Mouse (Mus musculus) hindbrain, postnatal 0 days (tissue): ENCODE results near the gene Npr2. TPM values are rescaled to one million over a fixed set of nuclear protein-coding genes. Genes with fewer than 3 reads are reported as not detected.

Experiments
- ATAC-seq: fragments of 200-750 bp; cut with Nextera tagmentation; 2 replicates; pipeline ENCODE4 v1.8.0; 2017; ENCODE audit warnings: mild to moderate bottlenecking, moderate TSS enrichment, moderate library complexity
- DNase-seq: peaks from one replicate; pipeline ENCODE4 v3.0.0-alpha.2; 2015; ENCODE audit warnings: low spot score
- H3K27ac ChIP-seq: fragments of 300-500 bp; sonication (generic); 2 replicates; pipeline ENCODE4 v1.5.1; 2014; ENCODE audit warnings: mild to moderate bottlenecking
- H3K27me3 ChIP-seq: fragments of 300-500 bp; sonication (generic); 2 replicates; pipeline ENCODE4 v1.6.1; 2014; ENCODE audit warnings: low read length, mixed read lengths; ENCODE audit not compliant: insufficient read depth
- H3K36me3 ChIP-seq: fragments of 300-500 bp; sonication (generic); 2 replicates; pipeline ENCODE4 v1.6.1; 2014; ENCODE audit warnings: low read length, mixed read lengths; ENCODE audit not compliant: insufficient read depth
- H3K4me1 ChIP-seq: fragments of 300-500 bp; sonication (generic); 2 replicates; pipeline ENCODE4 v1.6.1; 2014; ENCODE audit warnings: antibody characterized with exemption, low read length, mixed read lengths; ENCODE audit not compliant: insufficient read depth
- H3K4me2 ChIP-seq: fragments of 300-500 bp; sonication (generic); 2 replicates; pipeline ENCODE4 v1.6.1; 2014; ENCODE audit warnings: low read depth, mild to moderate bottlenecking, low read length, moderate library complexity, mixed read lengths
- H3K4me3 ChIP-seq: fragments of 300-500 bp; sonication (generic); 2 replicates; pipeline ENCODE4 v1.5.1; 2014; ENCODE audit warnings: low read length
- H3K9ac ChIP-seq: fragments of 300-500 bp; sonication (generic); replicated peaks from 2 replicates; pipeline ENCODE4 v1.6.1; 2014; ENCODE audit warnings: mild to moderate bottlenecking, low read length, moderate library complexity, mixed read lengths
- H3K9me3 ChIP-seq: fragments of 300-500 bp; sonication (generic); 2 replicates; pipeline ENCODE4 v1.6.1; 2016; ENCODE audit warnings: low read length, mixed read lengths
- CTCF ChIP-seq: IDR thresholded peaks from 2 replicates; pipeline ENCODE4 v1.5.1; 2016; ENCODE audit warnings: antibody characterized with exemption, control low read depth, low read depth
- WGBS: fragments of 180-500 bp; shearing (Covaris S2); extraction: QIAGEN DNeasy Blood & Tissue Kit; methylation state at CpG from one replicate; pipeline ENCODE4 v1.1.7; 2014; 5-methylcytosine and 5-hydroxymethylcytosine counted together
- polyA plus RNA-seq: library from polyadenylated mRNA; unstranded; fragments of >200 nt; fragmentation: Nextera tagmentation; extraction: Ambion mirVana; gene quantifications from 2 replicates; pipeline ENCODE4 v1.2.1, GENCODE M21; 2015
- total RNA-seq: library from RNA; depleted of rRNA; stranded (reverse); fragments of >200 nt; gene quantifications from 2 replicates; pipeline ENCODE4 v1.2.3, GENCODE M21; 2014

Gene Npr2
- total and polyA plus RNA-seq, 2 experiments from 2014 or later = 8.9 to 41.3 TPM

DNA sequence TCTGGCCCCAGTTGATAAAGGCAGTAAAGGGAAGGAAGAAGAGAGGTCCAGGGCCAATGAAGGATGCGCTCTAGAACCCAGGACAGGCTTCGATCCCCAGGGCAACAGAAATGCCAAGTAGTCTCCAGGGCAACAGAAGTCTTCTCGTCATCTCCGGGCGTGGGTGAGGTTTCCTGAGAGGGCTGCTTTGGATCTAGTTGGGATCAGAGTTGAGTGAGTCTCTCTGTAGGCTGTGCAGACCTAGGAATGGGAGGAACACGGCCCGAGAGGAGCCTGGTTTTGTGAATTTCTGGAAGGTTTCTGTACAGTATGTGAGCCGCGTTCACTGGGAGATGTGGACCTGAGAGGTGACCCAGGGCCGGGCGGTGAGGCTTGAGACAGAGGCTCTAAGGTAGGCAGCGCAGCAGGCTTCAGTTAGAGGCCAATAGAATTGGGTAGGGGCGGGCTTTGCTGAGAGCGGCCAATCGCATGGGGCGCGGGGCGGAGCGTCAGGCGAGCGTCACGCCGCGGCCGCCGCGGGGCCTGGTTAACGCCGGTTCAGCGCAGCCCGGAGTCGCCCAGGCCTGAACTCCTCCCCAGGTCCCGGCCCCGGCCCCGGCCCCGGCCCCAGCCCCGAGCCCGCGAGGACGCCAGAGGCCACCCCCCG is 37.2 kb downstream of the Npr2 start, which contains the start of the genes Tmem8b and Fam221b:
Gene Tmem8b, plus strand, starts transcription at position 190 of the 646 bp plus-strand sequence.
Gene Fam221b, minus strand, starts transcription at position 364 of the 646 bp plus-strand sequence.
- TF ChIP-seq CTCF = no peak
- DNase-seq = peak; percentile 94
- ATAC-seq = peak; percentile 94
- peaks cover 6% of the 10 kb centered on the region; the same call in 1 of the 2 replicates for H3K27me3 ChIP-seq
- peak within 1 kb of the TSS; percentile 93 for H3K4me2 ChIP-seq
- no peaks in the 10 kb centered on the region for H3K9me3 ChIP-seq
- peak within 1 kb of the TSS; percentile 75 for H3K27ac ChIP-seq
- H3K9ac ChIP-seq = peak within 1 kb of the TSS; percentile 96
- peaks cover 18% of the 10 kb centered on the region for H3K4me1 ChIP-seq
- H3K4me3 ChIP-seq = peak within 1 kb of the TSS; percentile 89
- H3K36me3 ChIP-seq = no peaks in the 10 kb centered on the region
- under 1% methylated on average over 24 of the region's 41 CpGs for WGBS

DNA sequence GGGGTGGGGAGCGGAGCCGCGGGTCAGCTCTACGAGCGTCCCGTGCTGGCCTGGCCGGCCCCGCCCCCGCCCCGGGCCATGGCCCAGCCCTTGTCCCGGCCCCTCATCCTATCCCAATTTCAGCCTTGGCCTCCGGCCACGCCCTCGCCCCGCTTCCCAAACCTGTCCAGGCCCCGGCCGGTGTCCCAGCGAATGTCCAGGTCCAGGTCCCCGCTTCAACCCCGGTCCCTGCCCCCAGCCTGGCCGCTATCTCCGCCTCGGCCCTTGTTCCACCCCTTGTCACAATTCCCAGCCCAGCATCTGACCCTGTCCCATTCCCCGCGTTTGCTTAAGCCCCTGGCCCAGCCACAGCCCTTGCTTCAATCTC is 37.7 kb downstream of the Npr2 start:
- WGBS = under 1% methylated on average over 14 of the region's 25 CpGs
- no peak for TF ChIP-seq CTCF
- DNase-seq = no peak
- peak overlapping the region; percentile 93 for H3K4me2 ChIP-seq
- peak overlapping the region; percentile 75 for H3K27ac ChIP-seq
- peaks cover 18% of the 10 kb centered on the region for H3K4me1 ChIP-seq
- H3K36me3 ChIP-seq = peaks cover 4% of the 10 kb centered on the region; the same call in 1 of the 2 replicates
- H3K9me3 ChIP-seq = no peaks in the 10 kb centered on the region
- peak overlapping the region; percentile 89 for H3K4me3 ChIP-seq
- H3K9ac ChIP-seq = peak overlapping the region; percentile 96
- no peak for ATAC-seq
- H3K27me3 ChIP-seq = peaks cover 6% of the 10 kb centered on the region; the same call in 1 of the 2 replicates

DNA sequence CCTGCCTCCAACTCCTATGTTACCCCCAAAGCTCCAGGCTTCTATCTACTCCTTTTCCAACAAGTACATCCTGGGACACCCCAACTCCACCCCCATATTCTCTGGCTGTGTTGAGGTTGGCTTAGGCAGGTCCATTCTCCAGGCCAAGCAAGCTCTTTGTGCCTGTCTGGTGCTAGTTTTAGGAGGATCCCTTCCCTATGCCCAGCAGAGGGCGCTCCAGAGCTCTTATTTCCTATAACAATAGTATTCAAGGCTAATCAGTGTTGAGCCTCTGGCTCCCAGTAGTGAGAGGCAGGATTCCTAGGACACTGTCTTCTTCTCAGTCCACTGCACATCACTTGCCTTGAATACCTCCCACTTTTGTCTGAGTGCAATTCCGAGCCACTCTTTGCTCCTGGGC is 40.3 kb downstream of the Npr2 start:
- Histone ChIP-seq H3K9ac (no peak overlapping the region), H3K4me1 (peaks cover 18% of the 10 kb centered on the region), H3K27me3 (no peaks in the 10 kb centered on the region), H3K4me3 (no peak overlapping the region), H3K27ac (no peak overlapping the region), H3K4me2 (peak overlapping the region; percentile 93; the same call in 1 of the 2 replicates), H3K36me3 (peaks cover 31% of the 10 kb centered on the region), H3K9me3 (no peaks in the 10 kb centered on the region)
- DNase-seq = peak; percentile 95
- ATAC-seq = peak; percentile 13; the same call in 1 of the 2 replicates
- TF ChIP-seq CTCF = peak; percentile 87
- 5% methylated on average over 2 of the region's 2 CpGs for WGBS

DNA sequence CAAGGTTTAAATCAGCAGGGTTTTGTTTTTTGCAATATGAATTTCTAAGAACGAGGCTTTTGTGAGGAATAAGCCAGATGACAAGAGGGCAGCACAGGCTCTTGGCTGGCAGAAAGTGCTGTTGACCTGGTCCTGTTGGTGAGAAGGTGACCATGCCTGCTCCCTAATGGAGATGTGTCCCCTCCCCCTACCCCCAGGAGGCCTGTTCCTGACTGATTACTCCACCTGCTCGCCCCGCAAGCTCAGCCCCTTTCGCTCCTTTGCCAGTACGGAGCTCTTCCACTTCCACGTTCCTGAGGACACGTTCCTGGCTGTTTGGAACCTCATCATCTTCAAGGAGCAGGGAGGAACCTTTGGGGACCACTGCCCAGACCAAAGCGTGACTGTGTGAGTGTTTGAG is 42.0 kb downstream of the Npr2 start:
- DNase-seq (no peak), ATAC-seq (no peak)
- H3K9ac ChIP-seq = no peak overlapping the region
- H3K9me3 ChIP-seq = no peaks in the 10 kb centered on the region
- H3K4me2 ChIP-seq = no peak overlapping the region
- no peak for TF ChIP-seq CTCF
- no peak overlapping the region for H3K27ac ChIP-seq
- WGBS = 79% methylated on average over 8 of the region's 8 CpGs
- no peak overlapping the region for H3K4me3 ChIP-seq
- H3K4me1 ChIP-seq = peaks cover 18% of the 10 kb centered on the region
- H3K27me3 ChIP-seq = no peaks in the 10 kb centered on the region
- H3K36me3 ChIP-seq = peaks cover 46% of the 10 kb centered on the region

DNA sequence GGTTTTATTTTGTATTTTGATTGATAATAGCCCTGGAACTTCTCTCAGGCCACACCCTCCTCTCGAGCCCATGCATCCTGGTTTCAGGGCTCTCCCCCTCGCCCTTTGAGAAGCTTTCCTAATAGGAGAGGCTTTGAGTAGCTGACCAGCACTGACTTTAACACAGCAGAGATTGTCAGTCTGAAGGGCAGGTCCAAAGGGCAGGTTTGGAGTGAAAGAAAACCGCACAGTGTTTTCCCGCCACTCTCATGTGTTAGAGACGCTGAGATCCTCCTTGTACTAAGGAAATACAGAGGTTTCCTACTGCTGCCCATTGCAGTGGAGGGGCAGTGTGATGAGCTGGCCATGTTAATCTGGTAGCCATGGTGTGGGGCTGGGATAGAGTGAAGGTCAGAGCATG is 43.2 kb downstream of the Npr2 start:
- Histone ChIP-seq H3K4me3 (no peak overlapping the region), H3K4me2 (no peak overlapping the region), H3K27ac (no peak overlapping the region), H3K27me3 (no peaks in the 10 kb centered on the region), H3K4me1 (peaks cover 15% of the 10 kb centered on the region), H3K9me3 (no peaks in the 10 kb centered on the region), H3K9ac (no peak overlapping the region), H3K36me3 (peaks cover 49% of the 10 kb centered on the region)
- no peak for ATAC-seq
- 74% methylated on average over 5 of the region's 5 CpGs for WGBS
- no peak for DNase-seq
- no peak for TF ChIP-seq CTCF

DNA sequence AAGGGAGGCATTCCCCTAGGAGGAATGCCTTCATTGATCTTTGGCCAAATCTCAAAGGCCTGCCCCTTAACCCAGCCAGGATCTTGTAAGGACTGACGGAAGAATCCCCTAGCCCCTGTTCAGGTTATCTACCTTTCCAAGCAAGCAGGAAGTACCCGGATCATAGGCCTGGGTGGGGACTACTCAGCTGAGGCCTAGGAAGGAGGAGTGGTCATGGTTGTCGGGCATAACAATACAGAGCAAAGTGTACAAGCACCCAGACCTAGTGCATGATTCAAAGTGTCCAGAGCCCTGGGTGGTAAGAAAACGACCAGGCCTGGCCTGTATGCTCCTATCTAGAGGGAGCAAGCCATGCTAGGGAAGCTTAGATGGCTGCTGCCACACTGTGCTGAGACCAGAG is 43.9 kb downstream of the Npr2 start:
- Histone ChIP-seq H3K36me3 (peaks cover 51% of the 10 kb centered on the region), H3K4me1 (peaks cover 9% of the 10 kb centered on the region), H3K27ac (no peak overlapping the region), H3K27me3 (no peaks in the 10 kb centered on the region), H3K9ac (no peak overlapping the region), H3K4me2 (no peak overlapping the region), H3K4me3 (no peak overlapping the region), H3K9me3 (no peaks in the 10 kb centered on the region)
- 76% methylated on average over 4 of the region's 4 CpGs for WGBS
- ATAC-seq (no peak), DNase-seq (no peak)
- TF ChIP-seq CTCF = no peak

DNA sequence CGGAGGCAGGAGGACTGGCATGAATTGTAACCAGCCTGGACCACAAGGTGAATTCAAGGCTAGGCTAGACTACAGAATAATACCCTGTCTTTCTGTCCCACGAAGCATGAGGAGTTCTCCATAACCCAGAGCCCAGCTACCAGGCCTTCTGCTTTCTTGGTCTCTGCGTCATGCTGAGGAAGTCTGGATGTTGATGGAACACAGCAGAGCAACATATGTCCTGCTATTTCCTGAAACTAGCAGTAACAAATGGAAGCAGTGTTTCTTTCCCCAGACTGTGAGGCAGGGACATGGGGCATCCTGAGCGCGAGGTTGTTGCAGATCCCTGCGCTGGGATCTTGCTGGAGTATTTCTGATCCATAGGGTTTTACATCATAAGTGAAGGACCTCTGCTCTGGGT is 46.8 kb downstream of the Npr2 start:
- no peak overlapping the region for H3K9ac ChIP-seq
- H3K9me3 ChIP-seq = no peaks in the 10 kb centered on the region
- H3K4me3 ChIP-seq = no peak overlapping the region
- no peak for ATAC-seq
- no peak overlapping the region for H3K27ac ChIP-seq
- H3K4me1 ChIP-seq = no peaks in the 10 kb centered on the region
- no peak overlapping the region for H3K4me2 ChIP-seq
- TF ChIP-seq CTCF = no peak
- H3K36me3 ChIP-seq = peaks cover 72% of the 10 kb centered on the region
- no peaks in the 10 kb centered on the region for H3K27me3 ChIP-seq
- WGBS = 87% methylated on average over 6 of the region's 6 CpGs
- DNase-seq = no peak
